Mouse (Mus musculus): ENCODE measurements around the gene Cers5. TPM values are rescaled to one million over a fixed set of nuclear protein-coding genes. Genes with fewer than 3 reads are reported as not detected.
"Not testable (repeated sequence)": the region's sequence is repeated elsewhere in the genome, so short reads cannot be mapped to it uniquely, and the experiment has no call there.

Cers5 gene
- total RNA-seq, 2 experiments from 2014 or later = 34.4 to 35.2 TPM

GRCm38 (mm10) chr15:99727039-99727438 is 45.6 kb downstream of the Cers5 start:
- not testable (repeated sequence) for DNase-seq (ENCODE audit: low spot score in 2 of 2)

DNA sequence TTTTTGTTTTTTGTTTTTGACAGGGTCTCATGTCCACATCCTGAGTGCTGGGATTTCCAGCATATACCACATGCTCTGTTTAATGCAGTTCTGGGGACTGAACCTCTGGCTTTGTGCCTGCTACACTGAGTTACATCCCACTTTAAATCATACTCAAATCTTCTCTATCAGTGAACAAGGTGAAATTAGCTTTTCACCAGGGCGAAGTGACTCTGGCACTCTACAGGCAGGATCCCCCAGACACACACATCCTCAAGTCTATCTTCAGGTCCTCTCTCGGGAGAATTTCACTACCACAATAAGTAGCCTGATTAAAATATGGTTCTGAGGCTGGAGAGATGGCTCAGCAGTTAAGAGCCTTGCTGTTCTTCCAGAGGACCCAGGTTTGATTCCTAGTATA is 46.1 kb downstream of the Cers5 start:
- no peak for DNase-seq (ENCODE audit: low spot score in 2 of 2)

DNA sequence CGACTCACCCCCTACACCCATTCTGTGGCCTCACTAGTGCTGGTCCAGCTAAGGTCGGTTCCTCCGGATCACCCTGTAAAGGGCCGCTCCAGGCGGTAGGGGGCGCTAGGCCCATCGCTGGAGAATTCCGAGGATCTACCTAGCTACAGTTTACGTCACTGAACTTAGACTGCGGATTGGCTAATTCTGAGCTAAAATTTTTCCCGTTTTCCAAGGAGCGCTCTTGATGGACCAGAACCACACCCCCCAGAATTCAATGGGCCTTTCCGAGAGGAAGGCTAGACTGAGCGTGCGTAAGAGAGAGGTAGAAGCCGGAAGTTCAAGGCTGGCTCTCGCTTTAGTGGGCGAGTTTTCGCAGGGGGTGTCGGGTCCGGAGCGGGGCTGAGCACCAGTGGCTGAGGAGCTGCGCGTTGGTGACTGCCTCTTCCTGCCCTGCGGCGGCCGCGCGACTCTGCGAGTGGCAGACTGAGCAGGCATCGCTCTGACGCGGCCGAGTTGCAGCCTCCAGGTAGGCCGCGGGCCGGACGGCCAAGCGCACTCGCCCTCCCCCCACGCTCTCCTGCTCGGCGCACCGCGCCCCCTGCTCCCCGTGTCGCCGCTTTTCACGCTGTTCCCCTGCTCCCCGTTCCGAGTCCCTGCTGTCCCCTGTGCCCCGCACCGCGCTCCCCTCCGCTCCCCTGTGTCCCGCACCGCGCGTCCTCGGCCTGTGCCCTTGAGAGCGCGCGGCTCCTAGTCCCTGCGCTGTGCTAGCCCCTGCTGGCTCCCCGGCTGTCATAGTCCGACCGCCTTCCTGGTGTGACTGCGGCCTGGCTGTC is 47.1 kb downstream of the Cers5 start, which contains the start of gene Cox14:
TSS of gene Cox14 (plus strand) at position 278 of the 815 bp plus-strand sequence.
- DNase-seq (ENCODE audit: low spot score in 2 of 2) = peak; percentile 90 to 93

DNA sequence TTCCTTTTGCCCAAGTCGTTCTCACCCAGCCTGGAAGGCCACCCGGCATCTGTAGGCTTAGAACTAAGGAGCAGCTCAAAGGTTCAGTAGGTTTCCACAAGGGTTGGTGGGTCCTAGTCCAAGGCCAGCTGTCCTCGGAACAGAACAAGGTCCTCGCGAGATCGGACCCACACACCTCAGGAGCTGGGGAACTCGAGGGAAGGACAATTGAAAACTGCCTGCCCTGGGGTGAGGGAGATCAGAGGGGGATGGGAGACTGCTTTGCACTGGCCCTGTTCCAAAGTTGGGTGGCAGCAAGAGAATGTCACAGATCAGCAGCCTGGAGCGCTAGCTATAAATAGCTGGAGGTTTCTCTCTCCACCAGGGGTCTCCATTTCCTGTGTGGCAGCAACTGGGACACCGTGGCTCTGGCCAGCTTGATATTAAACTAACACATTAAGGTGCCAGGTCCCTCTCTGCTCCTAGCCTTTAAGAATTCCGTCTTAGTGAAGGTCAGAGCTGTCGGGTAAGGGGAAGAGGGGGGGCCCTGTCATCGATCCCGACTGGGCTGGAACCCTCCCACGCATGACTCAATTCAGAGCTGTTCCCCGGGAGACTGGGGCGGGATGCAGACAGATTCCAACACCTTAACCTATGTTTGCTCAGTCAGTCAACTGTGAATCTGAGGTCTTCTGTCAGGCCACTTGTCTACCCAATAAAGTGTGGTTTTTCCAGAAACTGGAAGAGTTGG is 48.2 kb downstream of the Cers5 start:
- peak; percentile 59 to 65 for DNase-seq (ENCODE audit: low spot score in 2 of 2)

- no peak for DNase-seq (ENCODE audit: low spot score in 2 of 2)
Observed at GRCm38 (mm10) chr15:99723515-99724291, 49.0 kb downstream of the Cers5 start.

DNA sequence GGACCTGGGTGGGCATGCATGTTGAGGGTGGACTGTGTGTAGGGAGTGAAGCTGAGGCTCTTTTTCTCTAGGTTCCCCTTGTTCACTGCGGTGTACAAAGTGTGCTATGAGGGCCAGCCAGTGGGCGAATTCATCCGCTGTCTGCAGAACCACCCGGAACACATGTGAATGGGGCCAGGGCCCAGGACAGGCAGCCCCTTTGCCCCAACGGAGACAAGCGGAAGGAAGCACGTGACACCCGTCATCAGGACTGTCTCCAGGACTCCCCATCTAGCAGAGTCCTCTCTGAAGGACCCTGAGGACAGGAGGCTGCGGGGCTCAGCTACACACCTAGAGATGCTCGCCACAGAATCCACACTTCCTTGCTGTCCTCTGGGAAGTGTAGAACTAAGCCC is 49.6 kb downstream of the Cers5 start:
- no peak for DNase-seq (ENCODE audit: low spot score in 2 of 2)

GRCm38 (mm10) chr15:99721921-99722743 is 50.6 kb downstream of the Cers5 start:
- DNase-seq (ENCODE audit: low spot score in 2 of 2) = no peak

DNA sequence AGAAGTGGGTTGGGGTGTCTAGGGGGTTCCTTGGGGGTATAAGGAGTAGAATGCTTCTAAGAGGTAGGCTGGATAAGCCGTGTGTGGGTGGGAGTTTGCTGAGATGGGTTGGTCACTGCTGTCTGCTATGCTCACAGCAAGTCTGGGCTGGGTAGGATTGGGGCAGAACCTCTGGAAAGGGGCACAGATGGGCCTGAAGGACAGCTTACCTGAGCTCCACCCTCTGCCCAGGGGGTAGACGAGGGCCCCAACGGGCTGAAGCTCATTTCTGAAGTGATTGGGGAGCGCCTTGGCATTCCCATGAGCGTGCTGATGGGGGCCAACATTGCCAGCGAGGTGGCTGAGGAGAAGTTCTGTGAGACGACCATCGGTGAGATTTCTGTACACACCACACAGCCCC is 52.8 kb downstream of the Cers5 start:
- no peak for DNase-seq (ENCODE audit: low spot score in 2 of 2)

GRCm38 (mm10) chr15:99718461-99719021 is 54.1 kb downstream of the Cers5 start:
- DNase-seq (ENCODE audit: low spot score in 2 of 2) = no peak

DNA sequence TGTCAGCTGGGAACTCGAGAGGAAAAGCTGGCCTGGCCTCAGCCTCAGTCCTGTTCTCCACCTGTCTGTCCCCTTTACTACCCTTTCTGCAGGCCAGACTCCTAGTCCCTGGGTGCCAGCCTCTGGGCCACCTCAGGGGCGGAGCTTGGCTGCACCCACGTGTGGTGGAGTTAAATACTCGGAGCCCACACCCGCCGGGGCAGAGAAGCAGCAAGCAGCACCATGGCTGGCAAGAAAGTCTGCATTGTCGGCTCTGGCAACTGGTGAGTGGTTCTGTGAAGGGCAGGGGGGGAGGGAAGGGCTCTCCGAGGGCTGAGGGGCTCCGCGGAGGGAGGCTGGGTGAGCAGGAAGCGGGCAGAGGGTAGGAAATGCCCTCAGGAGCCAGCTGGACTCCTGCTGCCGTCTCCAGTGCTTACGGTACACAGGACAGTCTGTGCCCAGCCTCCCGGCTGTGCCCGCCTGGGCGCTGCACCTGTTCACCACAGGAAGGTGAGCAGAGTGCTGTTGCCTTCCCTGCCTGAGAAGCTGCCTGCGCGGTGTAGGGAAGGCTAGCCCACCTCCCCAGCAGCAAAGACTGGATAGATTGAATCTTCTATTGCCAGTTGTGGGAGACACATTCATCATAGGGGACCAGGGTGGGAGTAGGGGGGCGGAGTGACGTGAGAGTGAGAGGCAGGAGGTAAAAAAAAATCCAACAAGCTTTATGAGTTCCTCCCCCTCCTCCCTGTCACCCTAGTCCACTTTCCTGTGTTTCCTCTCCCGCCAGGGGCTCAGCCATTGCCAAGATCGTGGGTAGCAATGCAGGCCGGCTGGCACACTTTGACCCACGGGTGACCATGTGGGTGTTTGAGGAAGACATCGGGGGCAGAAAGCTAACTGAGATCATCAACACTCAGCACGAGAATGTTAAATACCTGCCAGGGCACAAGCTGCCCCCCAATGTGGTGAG is 55.0 kb downstream of the Cers5 start, which contains the start of gene Gpd1:
TSS of gene Gpd1 (plus strand) at position 130 of the 949 bp plus-strand sequence.
- peak; percentile 70 to 83 for DNase-seq (ENCODE audit: low spot score in 2 of 2)

- DNase-seq (ENCODE audit: low spot score in 2 of 2) = peak in 1 of 2 experiments; percentile 52
Observed at GRCm38 (mm10) chr15:99716814-99717213, 55.9 kb downstream of the Cers5 start.

DNA sequence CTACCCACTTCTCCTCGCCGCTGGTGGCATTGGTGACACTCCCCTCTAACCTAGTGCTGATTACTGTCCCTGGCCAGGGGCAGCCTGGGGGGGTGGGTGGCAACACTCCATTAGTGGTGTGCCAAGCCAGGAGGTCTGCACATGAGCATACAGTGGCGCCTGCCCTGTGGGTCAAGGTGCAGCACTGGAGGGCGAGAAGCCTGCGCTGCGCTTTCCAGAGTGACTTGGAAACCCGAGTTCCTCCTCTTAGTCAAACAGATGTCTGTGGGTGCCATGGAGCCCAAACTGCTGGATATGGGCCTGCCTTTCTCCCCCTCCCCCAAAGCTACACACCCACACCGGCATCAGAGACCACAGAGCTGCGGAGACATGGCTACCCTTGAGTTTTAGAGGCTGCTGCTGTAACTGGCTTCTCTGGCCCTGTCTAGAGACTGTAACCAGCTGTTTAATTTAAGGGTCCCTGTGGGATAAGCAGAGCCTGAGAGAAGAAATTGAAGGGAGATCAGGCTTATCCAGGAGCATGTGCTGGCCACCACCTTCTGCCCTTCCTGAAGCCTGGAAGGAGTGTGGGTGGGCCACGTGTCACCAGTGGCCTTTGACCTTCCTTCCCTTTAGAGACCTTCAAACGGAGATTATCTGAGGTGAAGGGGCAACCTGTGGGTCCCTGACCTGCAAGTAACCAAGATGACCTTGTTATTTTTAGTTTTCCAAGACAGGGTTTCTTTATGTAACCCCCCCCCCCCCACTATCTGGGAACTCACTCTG is 56.5 kb downstream of the Cers5 start:
- DNase-seq (ENCODE audit: low spot score in 2 of 2) = no peak

- DNase-seq (ENCODE audit: low spot score in 2 of 2) = peak; percentile 70 to 72
Observed at GRCm38 (mm10) chr15:99715361-99715865, 57.3 kb downstream of the Cers5 start.

DNA sequence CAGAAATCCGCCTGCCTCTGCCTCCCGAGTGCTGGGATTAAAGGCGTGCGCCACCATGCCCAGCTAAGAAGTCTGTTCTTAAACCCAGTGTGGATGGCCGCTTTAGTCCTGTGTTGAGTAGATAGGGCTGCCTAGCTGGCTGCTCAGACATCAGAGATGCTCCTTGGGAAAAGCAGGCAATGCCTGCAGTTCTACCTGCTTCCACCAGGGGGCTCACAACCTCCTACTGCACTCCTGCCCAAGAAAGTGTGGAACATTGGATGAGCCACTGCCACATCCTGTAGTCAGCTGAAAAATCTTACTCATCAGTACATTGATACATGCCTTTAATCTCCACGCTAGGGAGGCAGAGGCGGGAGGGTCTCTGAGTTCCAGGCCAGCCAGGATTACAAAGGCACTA is 57.8 kb downstream of the Cers5 start:
- peak; percentile 88 to 89 for DNase-seq (ENCODE audit: low spot score in 2 of 2)

GRCm38 (mm10) chr15:99714206-99714605 is 58.5 kb downstream of the Cers5 start:
- DNase-seq (ENCODE audit: low spot score in 2 of 2) = no peak

DNA sequence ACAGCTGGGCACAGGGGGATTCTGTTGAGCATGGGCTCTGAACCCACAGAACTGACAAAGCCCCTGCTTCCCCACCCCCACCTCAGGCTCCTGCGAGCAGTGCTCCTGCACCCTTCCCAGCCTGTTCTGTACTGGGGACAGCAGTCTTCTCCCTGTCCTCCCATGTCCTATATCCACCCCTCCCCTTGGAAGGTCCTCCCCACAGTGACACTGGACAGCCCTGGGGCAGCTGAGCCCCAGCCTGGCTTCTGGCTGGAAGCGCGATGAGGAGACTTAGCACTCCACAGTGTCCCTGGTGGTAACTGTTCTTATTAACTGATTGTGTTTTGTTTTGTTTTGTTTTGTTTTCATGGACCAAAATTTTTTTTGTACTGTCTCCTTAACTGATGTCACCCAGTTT is 59.1 kb downstream of the Cers5 start:
- DNase-seq (ENCODE audit: low spot score in 2 of 2) = no peak

- DNase-seq (ENCODE audit: low spot score in 2 of 2) = no peak
Observed at GRCm38 (mm10) chr15:99712666-99713559, 59.8 kb downstream of the Cers5 start.
